Mouse (Mus musculus): Measurements from ENCODE around the gene D7Ertd443e.

The D7Ertd443e gene

GRCm38 (mm10) chr7:134289126-134289525, 96.3 kb downstream of the D7Ertd443e start:
- DNase-seq (ENCODE audit: low spot score) = no peak

DNA sequence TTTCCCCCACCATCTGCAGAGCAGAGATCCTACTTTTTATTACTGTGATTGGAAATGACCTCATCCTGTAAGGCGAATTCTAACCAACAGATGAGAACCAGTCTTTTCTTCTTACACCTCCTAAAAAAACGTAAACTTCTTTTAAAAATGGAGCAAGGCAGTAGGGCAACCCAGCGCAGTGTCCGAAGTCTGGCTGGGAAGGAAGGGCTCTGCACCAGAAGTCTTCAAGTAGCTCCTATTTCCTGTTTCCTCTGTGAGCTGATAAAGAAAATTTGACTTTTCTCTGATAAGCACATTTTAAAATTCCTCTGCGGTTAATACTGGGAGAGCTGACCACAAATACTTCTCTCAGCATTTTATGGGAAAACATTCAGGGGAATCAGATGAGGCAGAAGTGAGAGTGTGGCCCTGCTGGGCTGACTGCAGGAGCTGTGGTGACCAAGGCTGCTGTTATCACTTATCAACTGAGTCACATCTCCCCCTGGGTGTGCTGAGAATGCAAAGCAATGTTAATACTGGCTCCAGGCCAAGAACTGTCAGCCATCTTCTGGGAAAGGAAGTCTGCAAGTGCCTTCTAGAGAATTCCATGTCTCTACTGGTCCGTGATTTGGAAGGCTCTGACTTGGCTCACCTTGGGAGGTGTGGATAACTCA, 97.8 kb downstream of the D7Ertd443e start:
- DNase-seq (ENCODE audit: low spot score) = peak; percentile 11

GRCm38 (mm10) chr7:134272956-134273355, 112.5 kb downstream of the D7Ertd443e start:
- no peak for DNase-seq (ENCODE audit: low spot score)

GRCm38 (mm10) chr7:134272421-134272820, 113.0 kb downstream of the D7Ertd443e start:
- DNase-seq (ENCODE audit: low spot score) = no peak

GRCm38 (mm10) chr7:134265783-134266182, 119.7 kb downstream of the D7Ertd443e start:
- DNase-seq (ENCODE audit: low spot score) = no peak

DNA sequence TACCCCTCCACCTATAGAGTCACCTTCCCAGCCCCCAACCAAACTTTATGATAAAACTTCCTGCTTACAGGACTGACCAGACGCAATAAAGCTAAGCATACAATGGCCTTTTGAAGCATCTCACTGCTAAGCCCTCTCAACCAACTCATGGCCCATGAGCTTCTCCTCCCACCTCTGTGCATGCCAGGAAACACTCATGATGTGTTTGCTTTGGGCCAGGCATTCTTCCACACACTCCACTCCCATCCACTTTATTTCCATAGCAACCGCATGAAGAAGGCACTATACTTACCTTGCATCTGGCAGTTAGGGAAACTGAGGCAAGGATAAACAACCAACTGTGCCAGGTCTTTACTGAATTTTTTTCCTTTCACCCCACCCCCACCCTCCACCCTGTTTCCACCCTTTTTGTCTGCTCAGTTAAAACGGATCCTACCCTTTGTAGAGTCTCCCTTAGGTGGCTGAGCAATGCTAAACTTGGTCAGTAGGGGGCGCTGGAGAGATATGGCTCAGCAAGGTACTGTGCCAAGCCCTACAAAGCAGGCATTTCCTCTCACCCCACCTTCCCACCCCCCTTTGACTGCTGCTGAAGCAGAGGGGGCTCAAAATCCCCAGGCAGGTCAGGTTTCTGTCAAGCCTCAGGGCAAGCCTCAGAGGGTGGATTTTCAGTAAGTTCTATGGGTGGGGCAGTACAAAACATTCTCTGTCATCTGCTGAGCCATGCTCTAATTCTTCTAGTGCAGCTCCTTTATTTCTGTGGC, 122.1 kb downstream of the D7Ertd443e start:
- DNase-seq (ENCODE audit: low spot score) = peak; percentile 78

DNA sequence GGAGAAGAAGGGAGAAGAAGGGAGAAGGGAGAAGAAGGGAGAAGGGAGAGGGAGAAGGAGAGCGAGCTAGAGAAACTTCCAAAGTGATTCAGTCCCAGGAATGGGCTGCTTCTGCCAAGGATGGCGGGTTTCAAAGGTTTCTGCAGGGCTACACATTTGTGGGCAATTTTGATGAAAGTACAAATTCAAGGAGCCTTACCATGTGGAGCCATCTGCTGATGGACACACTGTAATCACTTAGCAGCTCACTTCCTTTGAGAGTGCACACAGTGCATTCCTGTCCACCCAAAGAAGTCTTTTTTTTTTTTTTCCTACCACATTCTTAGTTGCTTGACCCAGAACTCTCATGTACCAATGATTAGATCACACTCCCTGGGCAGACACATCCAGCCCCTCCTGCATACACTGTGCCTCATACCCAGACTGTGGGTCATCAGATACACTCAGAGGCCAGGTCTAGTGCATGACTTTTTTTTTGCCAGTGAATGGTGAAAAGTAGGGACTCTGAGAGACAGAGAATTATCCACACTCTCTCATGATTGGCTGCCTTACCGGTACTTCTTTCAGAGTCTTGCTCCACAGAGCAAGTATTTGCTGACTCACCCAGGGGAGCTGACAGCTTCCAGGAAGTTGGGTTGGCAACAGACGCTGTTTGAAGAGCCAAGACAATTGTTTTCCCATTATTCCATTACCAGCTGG, 124.3 kb downstream of the D7Ertd443e start:
- DNase-seq (ENCODE audit: low spot score) = peak; percentile 12

DNA sequence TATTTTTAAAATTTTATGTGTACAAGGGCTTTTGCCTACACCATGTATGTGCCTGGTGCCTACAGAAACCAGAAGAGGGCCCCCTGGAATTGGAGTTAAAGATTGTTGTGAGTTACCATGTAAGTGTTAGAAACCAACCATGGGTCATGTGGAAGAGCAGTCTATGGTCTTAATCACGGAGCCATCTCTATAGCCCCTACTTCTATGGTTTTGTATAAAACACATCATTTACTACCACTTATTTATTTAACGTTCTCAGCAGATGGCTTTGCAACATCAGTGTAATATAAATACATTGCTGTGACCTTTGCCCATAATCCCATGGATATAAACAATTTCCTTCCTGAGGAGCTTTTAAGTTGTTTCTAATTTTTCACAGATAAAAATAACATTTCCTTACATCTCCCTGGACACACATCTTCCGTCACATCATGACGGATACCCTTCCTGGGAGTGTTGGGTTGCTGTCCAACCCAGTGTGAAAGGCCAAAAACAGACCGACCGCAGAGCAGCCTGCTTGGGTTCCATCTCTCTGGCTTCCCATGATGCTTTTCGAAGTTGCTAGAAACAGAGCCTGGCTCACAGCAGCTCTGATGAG, 135.1 kb downstream of the D7Ertd443e start:
- DNase-seq (ENCODE audit: low spot score) = no peak

DNA sequence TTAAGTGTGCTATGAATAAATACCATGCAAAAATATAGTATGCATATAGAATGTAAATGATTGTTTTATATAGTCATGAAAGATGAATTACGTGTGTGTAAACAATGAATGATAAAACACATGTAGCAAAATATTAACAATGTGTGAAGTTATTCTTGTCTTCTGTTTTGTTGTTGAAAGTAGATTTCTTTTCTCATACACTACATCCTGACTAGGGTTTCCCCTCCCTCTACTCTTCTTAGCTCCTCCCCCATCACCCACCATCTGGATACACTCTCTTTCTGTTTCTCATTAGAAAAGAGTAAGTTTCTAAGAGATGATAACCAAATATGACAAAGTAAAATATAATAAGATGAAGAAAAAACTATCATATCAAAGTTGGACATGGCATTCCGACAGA, 137.4 kb downstream of the D7Ertd443e start:
- DNase-seq (ENCODE audit: low spot score) = no peak

- no peak for DNase-seq (ENCODE audit: low spot score)
These were observed 138.8 kb downstream of the D7Ertd443e start for GRCm38 (mm10) chr7:134246624-134247023.

DNA sequence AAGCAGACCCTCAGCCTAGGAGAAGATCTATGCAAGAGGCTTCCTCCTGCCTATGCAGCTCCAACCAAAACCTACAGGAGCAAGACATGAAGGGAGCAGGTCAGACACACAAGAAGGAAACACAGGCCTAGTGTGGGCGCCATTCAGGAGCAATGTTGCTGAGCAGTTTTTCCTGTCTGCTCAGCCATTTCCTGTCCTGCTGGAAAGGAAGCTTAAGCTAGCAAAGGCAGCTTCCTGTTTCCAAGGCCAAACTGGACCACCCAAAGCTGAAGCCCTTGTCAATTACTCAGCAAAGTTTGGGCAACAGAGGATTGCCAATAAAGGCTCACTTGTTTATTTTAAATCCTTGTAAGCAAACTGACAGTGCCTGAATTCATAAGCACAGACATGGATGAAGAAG, 142.7 kb downstream of the D7Ertd443e start:
- DNase-seq (ENCODE audit: low spot score) = no peak

GRCm38 (mm10) chr7:134241212-134241611, 144.2 kb downstream of the D7Ertd443e start:
- no peak for DNase-seq (ENCODE audit: low spot score)

- no peak for DNase-seq (ENCODE audit: low spot score)
These were observed 144.9 kb downstream of the D7Ertd443e start for GRCm38 (mm10) chr7:134240579-134240978.

DNA sequence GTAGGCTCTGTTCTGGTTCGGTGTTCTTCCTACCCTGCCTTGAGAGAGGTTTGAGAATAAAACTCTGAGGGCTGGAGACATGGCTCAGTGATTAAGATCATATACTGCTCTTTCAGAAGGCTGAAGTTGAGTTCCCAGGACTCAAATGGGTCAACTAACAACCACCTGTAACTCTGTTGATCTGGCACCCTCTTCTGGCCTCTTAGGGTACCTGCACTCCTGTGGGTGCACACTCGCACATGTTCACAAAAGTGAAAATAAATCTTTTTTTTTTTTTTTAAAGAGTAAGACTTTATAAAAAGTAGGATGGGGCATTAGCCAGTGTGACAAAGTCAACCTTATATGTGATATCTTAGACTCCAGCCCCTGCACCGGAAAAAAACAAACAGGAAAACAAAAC, 146.6 kb downstream of the D7Ertd443e start:
- no peak for DNase-seq (ENCODE audit: low spot score)

GRCm38 (mm10) chr7:134237356-134237755, 148.1 kb downstream of the D7Ertd443e start:
- DNase-seq (ENCODE audit: low spot score) = no peak

GRCm38 (mm10) chr7:134236727-134237126, 148.7 kb downstream of the D7Ertd443e start:
- no peak for DNase-seq (ENCODE audit: low spot score)

DNA sequence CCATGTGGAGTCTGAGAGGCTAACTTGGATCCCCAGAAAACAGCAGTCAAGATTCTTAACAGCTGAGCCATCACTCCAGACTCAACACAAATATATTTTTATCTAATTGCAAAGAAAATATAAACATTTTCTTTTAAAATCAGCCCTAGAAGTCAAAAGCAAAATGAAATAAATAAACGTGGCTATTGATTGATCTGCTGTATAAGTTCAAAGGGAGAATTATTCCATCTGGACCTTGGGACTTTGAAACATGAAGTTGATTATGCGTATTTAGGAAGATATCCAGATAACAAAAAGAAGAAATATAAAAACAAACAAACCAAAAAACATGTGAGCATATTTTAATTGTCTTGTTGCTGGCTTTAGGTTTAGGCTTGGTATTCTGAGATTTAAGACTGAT, 149.9 kb downstream of the D7Ertd443e start:
- DNase-seq (ENCODE audit: low spot score) = no peak

- DNase-seq (ENCODE audit: low spot score) = no peak
These were observed 153.8 kb downstream of the D7Ertd443e start, which contains the start of gene Adam12 for GRCm38 (mm10) chr7:134231378-134232346. Gene Adam12, minus strand, starts transcription at chr7:134232146.

DNA sequence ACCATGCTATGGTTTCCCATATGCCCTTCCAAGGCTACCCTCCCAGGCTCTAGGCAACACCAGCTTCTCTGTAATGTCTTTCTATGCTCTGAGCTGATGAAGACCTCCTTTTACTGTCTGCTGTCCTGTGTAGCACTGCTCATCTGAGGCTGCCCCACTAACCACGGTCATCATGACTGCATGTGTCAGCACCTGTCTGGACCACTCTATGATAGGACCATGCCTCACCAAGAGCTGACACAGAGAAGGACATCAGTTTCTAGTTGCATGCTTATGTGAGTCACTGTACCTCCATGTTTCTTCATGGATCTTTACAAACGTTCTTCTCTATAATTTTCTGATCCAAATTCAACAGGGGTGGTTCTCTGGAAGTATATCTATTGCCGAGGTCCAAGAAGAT, 154.8 kb downstream of the D7Ertd443e start:
- no peak for DNase-seq (ENCODE audit: low spot score)

DNA sequence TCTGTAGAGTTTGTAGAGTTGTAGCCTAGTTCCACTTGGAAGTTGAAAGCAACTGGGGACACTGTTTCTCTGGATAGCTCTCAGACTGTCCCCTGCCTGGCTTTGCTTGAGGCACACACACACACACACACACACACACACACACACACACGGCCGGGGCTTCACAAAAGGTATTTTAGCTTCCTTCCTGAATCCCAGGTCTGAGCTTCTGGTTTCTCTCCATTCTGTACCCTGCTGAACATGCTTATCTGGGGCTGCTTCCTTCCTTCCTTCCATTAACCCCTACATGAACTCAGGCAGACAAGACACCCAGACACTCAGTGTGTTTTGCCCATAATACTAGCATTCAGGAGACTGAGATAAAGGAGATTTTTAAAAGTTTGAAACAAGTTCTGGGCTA, 155.6 kb downstream of the D7Ertd443e start:
- no peak for DNase-seq (ENCODE audit: low spot score)

DNA sequence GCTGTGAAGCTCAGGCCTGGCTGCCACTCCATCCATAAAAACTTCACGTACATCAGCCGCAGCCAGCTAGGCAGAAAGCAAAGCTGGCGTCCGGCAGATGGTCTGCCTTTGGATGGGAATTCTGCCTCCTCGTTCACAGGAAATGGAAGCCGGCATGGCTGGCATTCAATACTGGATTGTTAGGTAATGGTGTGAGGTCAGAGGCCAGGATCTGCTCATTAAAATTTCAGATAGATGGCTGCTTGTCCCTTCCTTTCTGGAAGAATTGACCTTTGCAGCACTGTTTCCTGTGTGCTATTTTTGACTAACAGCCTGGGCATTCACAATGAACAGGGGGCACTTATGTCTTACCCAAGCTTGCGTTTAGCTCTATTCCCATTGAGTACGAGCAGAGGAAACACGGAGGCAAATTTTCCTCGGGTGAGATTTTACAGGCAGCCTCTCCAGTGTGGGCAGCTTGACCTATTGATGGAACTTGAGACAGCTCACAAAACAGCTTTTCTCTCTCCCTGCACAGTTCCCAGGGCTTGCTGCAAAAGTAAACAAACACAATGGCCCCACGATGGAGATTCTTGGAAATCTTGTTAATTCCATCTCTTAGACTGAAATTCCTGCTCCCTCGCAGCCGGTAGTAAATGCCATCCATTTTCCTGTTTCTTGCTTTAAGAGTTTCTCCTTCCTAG, 157.5 kb downstream of the D7Ertd443e start:
- peak; percentile 76 for DNase-seq (ENCODE audit: low spot score)

Measured in embryo, embryonic 10 days (tissue).